Mouse (Mus musculus) megakaryocyte, embryonic 14.5 days (primary cell): ENCODE data around the gene Sik3. TPM values are rescaled to one million over a fixed set of nuclear protein-coding genes. Genes with fewer than 3 reads are reported as not detected.
"Not testable (repeated sequence)": the region's sequence is repeated elsewhere in the genome, so short reads cannot be mapped to it uniquely, and the experiment has no call there.

Experiments used
- H3K27me3 ChIP-seq: replicated peaks from 2 replicates; pipeline ENCODE3; 2012; ENCODE audit warnings: inconsistent platforms
- H3K36me3 ChIP-seq: replicated peaks from 2 replicates; pipeline ENCODE3; 2012; ENCODE audit warnings: low read length, inconsistent platforms, mixed read lengths
- H3K4me1 ChIP-seq: 2 replicates; pipeline ENCODE4 v1.6.1; 2012; ENCODE audit warnings: inconsistent platforms
- H3K4me3 ChIP-seq: replicated peaks from 2 replicates; pipeline ENCODE3; 2012; ENCODE audit warnings: moderate library complexity, mild to moderate bottlenecking, inconsistent platforms
- H3K9me3 ChIP-seq: 2 replicates; pipeline ENCODE4 v1.6.1; 2012; ENCODE audit warnings: inconsistent platforms
- FLI1 ChIP-seq: IDR thresholded peaks from 2 replicates; pipeline ENCODE4 v1.6.1; 2012; ENCODE audit warnings: low read length, inconsistent platforms, mixed read lengths
- GATA1 ChIP-seq: IDR thresholded peaks from 3 replicates; pipeline ENCODE4 v1.6.1; 2012; ENCODE audit warnings: mixed read lengths, low read length, inconsistent platforms, borderline replicate concordance
- polyA plus RNA-seq: library from polyadenylated mRNA; stranded (reverse); fragments of >175 nt; gene quantifications from 2 replicates; pipeline ENCODE4 v1.2.3, GENCODE M21; 2012; ENCODE audit warnings: low replicate concordance; ENCODE audit not compliant: insufficient read depth

Gene Sik3
- polyA plus RNA-seq, 1 experiment = 17.3 TPM

GRCm38 (mm10) chr9:46120468-46121253 is 108.0 kb downstream of the Sik3 start:
- Histone ChIP-seq H3K36me3 (peaks cover 66% of the 10 kb centered on the region), H3K9me3 (peaks cover 3% of the 10 kb centered on the region; the same call in 1 of the 2 replicates)
- TF ChIP-seq FLI1 (no peak), GATA1 (no peak)

GRCm38 (mm10) chr9:46121486-46121885 is 108.9 kb downstream of the Sik3 start:
- H3K36me3 ChIP-seq = peaks cover 69% of the 10 kb centered on the region
- TF ChIP-seq FLI1 (no peak), GATA1 (no peak)

More at GRCm38 (mm10) chr9:46120468-46121253, 108.0 kb downstream of the Sik3 start:
- Histone ChIP-seq H3K4me1 (peaks cover 83% of the 10 kb centered on the region), H3K4me3 (peak overlapping the region; percentile 73), H3K27me3 (no peaks in the 10 kb centered on the region)

GRCm38 (mm10) chr9:46122731-46123130 is 110.1 kb downstream of the Sik3 start:
- no peak for TF ChIP-seq FLI1
- TF ChIP-seq GATA1 = no peak
- no peaks in the 10 kb centered on the region for H3K27me3 ChIP-seq
- H3K9me3 ChIP-seq = peaks cover 3% of the 10 kb centered on the region; the same call in 1 of the 2 replicates
- H3K4me3 ChIP-seq = no peak overlapping the region
- H3K36me3 ChIP-seq = peaks cover 74% of the 10 kb centered on the region
- H3K4me1 ChIP-seq = peaks cover 68% of the 10 kb centered on the region

More at GRCm38 (mm10) chr9:46121486-46121885, 108.9 kb downstream of the Sik3 start:
- H3K9me3 ChIP-seq = peaks cover 3% of the 10 kb centered on the region; the same call in 1 of the 2 replicates
- no peaks in the 10 kb centered on the region for H3K27me3 ChIP-seq
- H3K4me1 ChIP-seq = peaks cover 76% of the 10 kb centered on the region
- peak overlapping the region; percentile 48 for H3K4me3 ChIP-seq

GRCm38 (mm10) chr9:46126295-46126694 is 113.7 kb downstream of the Sik3 start:
- H3K36me3 ChIP-seq = peaks cover 94% of the 10 kb centered on the region

GRCm38 (mm10) chr9:46127326-46127725 is 114.7 kb downstream of the Sik3 start:
- H3K27me3 ChIP-seq = no peaks in the 10 kb centered on the region
- no peak overlapping the region for H3K4me3 ChIP-seq
- H3K36me3 ChIP-seq = peaks cover 98% of the 10 kb centered on the region
- H3K4me1 ChIP-seq = peaks cover 33% of the 10 kb centered on the region
- TF ChIP-seq FLI1 (no peak), GATA1 (no peak)
- no peaks in the 10 kb centered on the region for H3K9me3 ChIP-seq

More at GRCm38 (mm10) chr9:46126295-46126694, 113.7 kb downstream of the Sik3 start:
- TF ChIP-seq FLI1 = no peak
- TF ChIP-seq GATA1 = no peak
- Histone ChIP-seq H3K4me1 (peaks cover 43% of the 10 kb centered on the region), H3K27me3 (no peaks in the 10 kb centered on the region), H3K9me3 (no peaks in the 10 kb centered on the region), H3K4me3 (no peak overlapping the region)

- H3K4me1 ChIP-seq = peaks cover 18% of the 10 kb centered on the region
- peaks cover 79% of the 10 kb centered on the region for H3K36me3 ChIP-seq
- no peak overlapping the region for H3K4me3 ChIP-seq
- no peaks in the 10 kb centered on the region for H3K9me3 ChIP-seq
- TF ChIP-seq GATA1 (no peak), FLI1 (no peak)
- H3K27me3 ChIP-seq = no peaks in the 10 kb centered on the region
These were observed 116.6 kb downstream of the Sik3 start for GRCm38 (mm10) chr9:46129241-46129640.

GRCm38 (mm10) chr9:46132821-46133220 is 120.2 kb downstream of the Sik3 start:
- not testable (repeated sequence) for H3K27me3 ChIP-seq, H3K9me3 ChIP-seq

GRCm38 (mm10) chr9:46138831-46139230 is 126.2 kb downstream of the Sik3 start:
- Histone ChIP-seq H3K4me3 (no peak overlapping the region), H3K36me3 (peaks cover 37% of the 10 kb centered on the region), H3K27me3 (no peaks in the 10 kb centered on the region), H3K9me3 (no peaks in the 10 kb centered on the region), H3K4me1 (peaks cover 43% of the 10 kb centered on the region)
- TF ChIP-seq GATA1 (no peak), FLI1 (no peak)

More at GRCm38 (mm10) chr9:46132821-46133220, 120.2 kb downstream of the Sik3 start:
- Histone ChIP-seq H3K4me1 (peaks cover 15% of the 10 kb centered on the region), H3K36me3 (peaks cover 44% of the 10 kb centered on the region)
- not testable (repeated sequence) for H3K4me3 ChIP-seq

- H3K36me3 ChIP-seq = peaks cover 52% of the 10 kb centered on the region
- H3K4me1 ChIP-seq = peaks cover 53% of the 10 kb centered on the region
- H3K4me3 ChIP-seq = no peak overlapping the region
- no peaks in the 10 kb centered on the region for H3K9me3 ChIP-seq
- TF ChIP-seq FLI1 = no peak
- TF ChIP-seq GATA1 = no peak
- H3K27me3 ChIP-seq = no peaks in the 10 kb centered on the region
These were observed 128.2 kb downstream of the Sik3 start for GRCm38 (mm10) chr9:46140811-46141210.

GRCm38 (mm10) chr9:46142031-46142430 is 129.4 kb downstream of the Sik3 start:
- no peak for TF ChIP-seq FLI1
- no peak for TF ChIP-seq GATA1
- H3K4me1 ChIP-seq = peaks cover 56% of the 10 kb centered on the region
- no peak overlapping the region for H3K4me3 ChIP-seq
- peaks cover 65% of the 10 kb centered on the region for H3K36me3 ChIP-seq
- no peaks in the 10 kb centered on the region for H3K27me3 ChIP-seq
- H3K9me3 ChIP-seq = no peaks in the 10 kb centered on the region
